Mouse (Mus musculus) 416B (cell line): Measurements from ENCODE around the gene Cela3b.
A peak's percentile ranks its signal among the peaks of the same experiment; 100 is the strongest.
"Not testable (repeated sequence)": the region's sequence is repeated elsewhere in the genome, so short reads cannot be mapped to it uniquely, and the experiment has no call there.

Experiments
- DNase-seq: peaks from one replicate; pipeline ENCODE4 v3.0.0; 2011; ENCODE audit warnings: low read depth

The Cela3b gene

DNA sequence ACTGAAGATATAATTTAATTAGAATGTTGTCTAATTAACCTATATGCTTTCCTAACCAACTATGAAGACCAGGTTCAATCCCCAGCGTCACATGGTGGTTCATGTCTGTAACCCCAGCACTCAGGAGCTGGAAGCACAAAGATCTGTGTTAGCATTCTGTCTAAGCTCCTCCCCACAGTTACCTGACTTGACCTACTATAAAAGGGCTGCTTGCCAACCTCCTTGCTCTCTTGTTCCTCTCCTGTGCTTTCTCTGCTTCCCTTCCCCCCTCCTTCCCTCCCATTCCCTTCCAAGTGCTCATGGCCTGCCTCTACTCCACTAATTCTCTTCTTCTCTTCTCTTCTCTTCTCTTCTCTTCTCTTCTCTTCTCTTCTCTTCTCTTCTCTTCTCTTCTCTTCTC is 15.4 kb downstream of the Cela3b start:
- DNase-seq: no peak

DNA sequence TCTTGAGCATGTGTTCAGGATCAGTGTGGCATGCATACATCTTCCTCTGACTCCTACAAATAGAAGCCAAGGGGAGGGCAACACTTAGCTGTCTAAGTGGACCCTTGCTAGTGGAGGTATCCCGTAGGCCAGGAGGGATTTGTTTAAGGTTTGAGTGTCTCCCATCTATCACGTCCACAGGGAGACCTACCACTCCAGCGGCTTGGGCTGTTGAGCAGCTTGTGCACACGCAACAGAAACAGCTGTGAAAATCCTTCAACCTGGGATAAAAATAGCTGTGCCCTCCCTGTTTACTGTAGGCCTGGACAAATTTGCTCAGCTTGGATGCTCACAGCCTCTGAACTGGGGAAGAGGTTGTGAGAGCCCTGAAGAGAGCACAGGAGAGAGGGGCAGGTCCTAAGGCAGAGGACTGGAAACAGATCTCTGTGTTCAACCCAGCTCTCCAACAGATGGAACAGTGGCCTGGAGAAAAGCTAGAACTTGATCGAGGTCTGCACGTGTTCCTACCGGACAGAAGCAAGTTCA is 18.1 kb downstream of the Cela3b start:
- not testable (repeated sequence) for DNase-seq

DNA sequence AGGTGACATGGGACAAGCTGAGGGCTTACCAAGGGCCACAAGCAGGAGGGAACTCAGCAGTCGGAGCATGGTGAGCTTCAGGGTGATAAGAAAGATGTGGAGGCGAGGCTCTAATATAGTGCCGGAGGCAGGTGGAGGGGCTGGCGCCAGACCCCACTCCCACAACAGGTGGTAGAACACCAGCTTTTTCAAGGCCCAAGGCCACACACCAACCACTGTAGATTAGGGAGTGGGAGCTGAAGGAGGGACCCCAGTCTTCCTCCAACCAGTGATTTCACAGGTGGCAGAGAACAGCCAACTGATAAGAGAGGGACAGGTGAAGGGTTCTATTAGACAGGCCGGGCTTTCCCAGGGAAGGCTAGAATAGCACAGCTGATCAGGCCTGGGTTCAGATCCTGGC is 20.6 kb downstream of the Cela3b start, which contains the start of gene Cela3a:
TSS of gene Cela3a (minus strand) at position 101 of the 400 bp plus-strand sequence.
- DNase-seq: no peak

DNA sequence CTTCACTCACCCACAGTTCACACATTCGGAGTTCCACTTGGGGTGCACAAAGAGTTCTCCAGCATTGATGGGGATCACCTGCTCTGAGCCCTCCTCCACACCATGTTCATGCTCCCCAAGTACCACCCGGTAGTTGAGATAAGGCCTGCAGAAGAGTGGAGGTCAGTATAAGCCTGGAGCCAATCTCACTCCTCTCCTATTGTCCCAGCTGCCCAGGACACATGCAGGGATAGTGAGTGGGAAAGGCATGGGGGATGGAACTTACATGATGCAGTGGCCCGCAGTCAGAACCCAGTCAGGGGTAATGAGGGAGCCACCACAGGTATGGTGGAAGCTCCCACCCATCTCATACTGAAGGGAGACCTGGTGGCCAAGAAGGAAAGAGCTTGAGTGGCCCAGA is 24.8 kb downstream of the Cela3b start:
- DNase-seq: no peak

DNA sequence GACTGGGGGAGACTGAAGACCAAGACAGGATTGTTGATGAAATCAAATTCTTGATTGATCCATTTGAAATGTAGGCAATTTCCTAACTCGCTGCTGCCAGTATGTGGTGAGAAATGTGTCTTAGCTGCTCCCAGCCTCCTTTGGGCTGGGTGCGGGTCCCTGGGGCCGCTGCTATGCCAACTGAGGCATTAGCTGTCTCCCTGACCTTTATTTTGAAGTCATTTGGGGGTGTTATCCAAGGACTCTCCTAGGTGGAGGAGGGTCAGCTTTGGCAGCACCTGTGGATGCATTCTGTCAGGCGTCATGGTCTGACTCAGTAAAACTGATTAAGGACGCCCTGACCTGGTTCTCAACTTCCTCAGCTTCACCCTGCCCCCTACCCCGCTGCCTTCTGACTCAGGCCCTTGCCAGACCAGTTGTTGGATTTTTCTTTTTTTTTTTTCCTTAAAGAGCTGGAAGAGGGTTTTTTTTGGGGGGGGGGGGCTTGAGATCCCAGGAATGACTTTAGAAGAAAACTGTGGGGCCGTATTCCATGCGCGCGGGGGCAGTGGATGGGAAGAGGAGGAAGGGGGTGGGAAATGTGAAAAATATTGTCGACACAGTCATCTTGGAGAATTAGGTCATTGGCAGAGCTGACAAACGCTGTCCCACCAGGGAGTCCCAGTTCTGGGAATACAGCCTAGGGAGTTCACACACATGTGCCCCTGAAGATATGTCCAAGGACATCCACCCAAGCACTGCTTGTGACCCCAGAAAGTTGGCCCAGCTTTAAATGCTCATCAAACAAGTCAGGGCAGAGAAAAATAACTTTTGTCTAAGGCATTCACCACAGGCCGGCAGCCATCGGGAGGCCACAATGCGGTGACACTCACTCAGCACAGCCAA is 33.5 kb downstream of the Cela3b start:
- DNase-seq: no peak

DNA sequence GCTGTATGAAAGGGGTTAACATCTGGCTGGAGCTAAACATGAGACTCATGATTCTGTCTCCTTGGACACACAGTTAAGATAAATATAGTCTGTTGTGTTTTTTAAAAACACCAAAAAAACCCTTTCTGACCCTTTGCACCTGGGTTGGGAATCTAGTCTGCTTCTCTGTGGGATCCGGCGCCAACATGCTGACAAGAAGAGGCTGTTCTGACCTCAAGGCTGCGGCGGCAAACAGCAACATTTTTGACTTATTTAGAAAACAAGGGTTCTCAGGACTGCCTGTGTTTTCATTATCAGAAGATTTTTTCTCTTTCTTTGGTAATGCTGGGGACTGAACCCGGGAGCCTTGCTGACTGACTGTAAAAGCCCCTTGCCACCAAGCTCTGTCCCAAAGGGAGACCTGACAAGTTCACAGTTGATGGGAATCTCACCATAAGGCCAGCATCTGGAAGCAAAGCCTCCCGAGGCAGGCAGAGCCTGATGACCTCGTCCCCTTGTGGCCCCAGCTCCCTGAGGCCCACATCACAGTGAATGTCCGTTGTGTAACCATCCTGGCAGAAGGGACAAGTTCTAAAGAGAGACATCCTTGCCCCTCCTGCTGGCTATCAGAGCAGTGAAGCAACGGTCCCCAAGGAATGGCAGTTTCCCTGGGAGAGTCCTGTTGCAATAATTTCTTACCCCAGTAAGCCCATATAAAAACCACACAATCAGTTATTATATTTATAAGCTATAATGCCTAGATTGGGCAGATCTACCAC is 36.8 kb downstream of the Cela3b start:
- DNase-seq: no peak

DNA sequence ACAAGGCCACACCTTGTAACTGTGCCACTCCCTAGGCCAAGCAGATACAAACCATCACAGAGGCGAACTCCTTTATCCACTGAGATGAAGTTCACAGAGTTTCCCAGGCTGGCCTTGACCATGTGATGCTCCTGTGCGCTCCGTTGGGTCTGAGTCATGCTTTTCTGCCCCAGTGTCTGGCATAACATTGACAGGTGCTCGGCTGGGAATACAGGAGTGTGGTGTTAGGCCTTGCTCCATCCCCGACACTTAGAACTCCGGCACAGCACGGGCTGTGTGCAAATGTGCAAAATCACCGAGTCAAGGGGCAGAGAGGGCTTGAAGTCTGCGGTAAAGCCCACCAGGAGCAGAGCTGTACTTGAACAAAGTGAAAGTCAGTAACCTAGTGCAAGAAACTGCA is 37.5 kb downstream of the Cela3b start:
- DNase-seq: no peak

DNA sequence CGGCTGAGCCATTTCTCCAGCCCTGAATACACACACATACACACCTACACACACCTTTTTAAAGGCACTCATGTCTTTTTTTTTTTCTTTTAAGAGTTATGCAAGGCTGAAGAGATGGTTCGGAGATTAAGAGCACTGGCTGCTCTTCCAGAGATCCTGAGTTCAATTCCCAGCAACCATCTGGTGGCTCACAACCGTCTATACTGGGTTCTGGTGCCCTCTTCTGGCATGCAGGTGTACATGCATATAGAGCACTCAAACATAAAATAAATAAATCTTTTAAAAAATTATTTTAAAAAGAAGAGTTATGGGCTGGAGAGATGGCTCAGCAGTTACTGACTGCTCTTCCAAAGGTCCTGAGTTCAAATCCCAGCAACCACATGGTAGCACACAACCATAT is 39.1 kb downstream of the Cela3b start:
- DNase-seq: no peak

DNA sequence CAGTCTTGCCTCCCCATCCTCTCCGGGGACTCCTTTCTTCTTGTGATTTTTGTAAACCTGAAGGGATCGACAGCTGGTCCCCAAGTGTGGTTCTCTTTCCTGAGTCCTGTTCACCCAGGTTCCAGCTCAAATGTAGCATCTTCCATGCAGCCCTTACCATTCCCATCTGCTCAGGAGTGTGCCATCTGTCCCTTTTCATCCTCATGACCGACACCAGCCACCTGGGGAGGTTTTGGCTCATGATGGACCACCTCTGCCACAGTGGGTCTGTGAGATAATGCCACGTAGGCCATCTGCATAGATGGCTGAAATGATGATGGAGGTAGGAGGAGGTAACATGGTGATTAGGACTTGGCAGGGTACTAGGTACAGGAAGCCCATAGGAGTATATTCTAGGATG is 40.1 kb downstream of the Cela3b start:
- DNase-seq: no peak

DNA sequence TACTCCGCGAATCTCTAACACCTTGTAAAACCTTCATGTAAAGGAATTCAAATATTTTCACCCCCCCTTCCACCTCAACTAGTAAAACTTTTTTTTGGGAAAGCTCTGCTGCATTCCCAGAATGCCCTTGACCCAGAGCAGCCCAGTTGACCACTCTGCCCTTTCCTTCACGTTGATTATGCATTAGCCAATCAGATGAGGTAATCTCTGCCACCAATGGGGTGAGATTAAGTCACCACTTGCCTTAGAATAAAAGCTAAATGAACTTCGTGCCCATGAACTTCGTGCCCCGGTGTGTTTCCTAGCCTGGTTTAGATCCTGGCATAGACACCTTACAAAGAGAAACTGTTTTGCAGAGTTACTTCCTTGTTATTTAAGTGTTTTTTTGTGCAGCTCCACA is 41.4 kb downstream of the Cela3b start:
- peak; percentile 92 for DNase-seq

DNA sequence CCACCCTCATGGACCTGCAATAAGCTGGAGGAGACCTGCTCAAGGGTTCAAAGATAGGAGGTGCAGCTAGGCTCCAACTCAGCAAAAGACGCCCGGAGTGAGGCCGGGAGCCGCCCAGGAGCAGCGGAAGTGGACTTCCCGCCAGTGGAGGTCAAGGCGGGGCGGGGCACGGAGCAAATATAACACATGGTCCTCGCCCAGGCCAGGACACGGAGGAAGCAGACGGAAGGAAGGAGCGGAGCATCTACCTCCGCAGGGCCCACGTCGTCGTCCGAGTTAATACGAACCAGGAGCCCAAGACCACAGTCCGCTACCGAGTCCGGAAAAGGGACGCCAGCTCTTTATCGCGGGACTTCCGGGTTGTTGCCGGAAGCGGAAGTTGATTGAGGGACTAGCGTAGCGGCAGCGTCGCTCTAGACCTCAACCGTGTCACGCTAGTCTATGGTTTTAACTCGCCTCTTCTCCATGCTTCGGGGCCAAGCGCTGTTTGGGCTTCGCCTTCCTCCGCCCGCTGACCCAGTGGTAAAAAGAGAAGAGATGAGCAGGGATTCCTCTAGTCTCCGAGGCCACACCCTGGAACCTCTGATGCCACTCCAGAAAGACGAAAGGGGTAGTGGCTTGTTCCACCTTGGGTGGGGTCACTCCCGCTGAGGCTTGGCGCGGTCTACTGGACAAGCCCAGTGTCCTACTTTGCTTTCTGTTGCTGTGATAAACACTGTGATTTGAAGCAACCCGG is 42.1 kb downstream of the Cela3b start:
- peak; percentile 96 for DNase-seq

DNA sequence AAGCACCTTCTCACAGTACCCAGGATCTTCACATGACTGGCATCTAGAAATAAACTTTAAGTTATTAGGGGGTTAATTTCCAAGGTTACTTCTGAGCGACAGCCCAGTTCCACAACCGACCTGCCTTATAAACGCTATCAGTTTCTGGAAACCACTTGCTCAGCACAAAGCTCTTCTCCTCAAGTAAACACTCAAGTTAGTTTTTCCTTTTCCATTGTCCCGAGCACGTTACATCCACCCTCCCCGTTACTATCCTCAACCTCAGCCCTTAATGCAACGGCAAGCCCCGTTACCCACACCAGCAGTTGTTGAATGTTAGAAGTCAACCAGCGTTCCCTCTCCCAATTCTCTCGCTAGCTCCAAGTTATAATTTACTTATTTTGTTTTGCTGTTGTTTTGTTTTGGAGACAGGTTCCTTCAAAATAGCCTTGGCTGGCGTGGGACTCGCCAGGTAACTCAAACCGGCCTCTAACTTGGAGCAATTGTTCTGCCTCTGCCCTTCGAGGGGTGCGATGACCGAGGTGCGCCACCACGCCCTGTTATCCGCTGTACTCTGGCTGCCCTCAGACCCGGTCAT is 42.8 kb downstream of the Cela3b start:
- peak; percentile 55 for DNase-seq

DNA sequence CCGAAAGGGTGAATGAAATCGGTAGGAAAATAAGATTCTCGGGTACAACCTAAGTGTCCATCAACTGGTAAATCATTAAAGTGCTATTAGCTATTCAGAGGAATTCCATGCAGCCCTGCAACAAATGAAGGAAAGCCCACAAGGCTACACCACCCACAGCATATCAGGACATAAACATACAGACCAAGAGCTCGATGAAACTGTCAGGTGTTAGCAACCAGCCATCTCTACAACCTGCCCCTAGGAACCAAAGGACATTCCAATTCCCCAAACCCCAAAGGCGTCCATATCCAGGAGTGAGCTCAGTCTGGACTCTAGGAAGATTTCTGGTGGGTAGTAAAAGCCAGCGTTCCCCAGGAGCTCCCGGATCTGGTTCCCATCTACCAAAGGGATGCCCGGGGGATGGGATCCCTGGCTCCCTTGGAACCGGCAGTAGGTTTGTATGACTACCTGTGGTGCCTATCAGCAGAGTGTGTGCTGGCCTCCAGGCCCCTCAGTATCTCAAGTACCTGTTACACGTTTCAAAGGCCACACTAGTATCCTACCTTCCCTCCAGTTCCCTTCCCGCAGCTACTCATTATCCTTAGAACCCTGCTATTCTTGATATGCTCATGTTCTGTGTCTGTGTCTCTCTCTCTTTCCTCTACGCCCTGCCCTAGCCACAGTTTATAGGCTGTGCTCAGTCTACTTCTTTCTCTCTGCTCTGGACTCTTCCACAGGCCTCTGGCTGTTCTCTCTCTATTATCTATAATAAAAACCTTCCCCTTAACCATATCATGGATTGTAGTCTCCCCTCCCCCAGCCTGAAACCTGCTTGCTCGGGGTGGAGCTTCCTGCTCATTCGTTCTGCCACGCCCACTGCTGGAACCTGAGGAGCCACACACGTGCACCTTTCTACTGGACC is 49.4 kb downstream of the Cela3b start:
- peak; percentile 29 for DNase-seq

DNA sequence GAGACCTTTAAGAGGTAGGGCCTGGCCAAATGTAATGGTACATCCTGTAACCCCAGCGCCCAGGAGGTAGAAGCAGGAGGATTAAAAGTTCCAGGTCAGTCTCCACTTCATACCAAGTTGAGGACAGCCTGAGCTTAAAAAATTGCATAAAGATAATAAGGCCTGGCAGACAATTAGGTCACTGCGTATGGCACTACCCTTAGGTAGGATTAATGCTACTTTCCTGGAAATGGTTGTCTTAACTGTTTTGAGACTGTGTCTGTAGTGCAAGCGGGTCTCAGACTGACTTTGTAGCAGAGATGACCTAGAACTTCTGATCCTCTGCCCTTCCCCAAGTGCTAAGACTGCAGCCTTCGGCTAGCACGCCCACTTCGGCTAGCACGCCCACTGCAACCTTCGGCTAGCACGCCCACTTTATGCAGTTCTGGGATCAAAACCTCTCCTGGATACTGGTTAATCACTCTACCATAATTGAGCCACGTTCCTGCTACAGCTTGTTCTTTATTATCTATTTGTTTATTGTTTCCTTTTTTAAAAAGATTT is 50.6 kb downstream of the Cela3b start:
- DNase-seq: no peak

DNA sequence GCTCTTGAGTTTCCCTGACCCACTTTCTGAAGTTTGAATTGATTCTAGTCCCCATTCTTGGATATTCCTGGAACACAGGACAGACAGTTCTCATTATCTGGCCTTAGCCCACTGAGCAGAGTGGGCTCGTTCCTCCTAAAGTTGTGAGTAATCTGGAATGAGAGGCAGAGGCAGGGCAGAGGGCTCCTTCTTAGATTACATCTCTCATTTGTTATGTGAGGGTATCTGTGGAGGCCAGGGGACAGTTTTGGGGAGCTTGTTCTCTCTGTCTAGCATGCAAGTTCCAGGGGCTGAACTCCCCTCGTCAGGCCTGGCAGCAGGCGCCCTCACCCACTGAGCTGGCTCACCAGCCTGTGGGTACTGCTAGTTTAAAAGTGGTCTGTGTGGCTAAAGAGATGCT is 51.3 kb downstream of the Cela3b start:
- no peak for DNase-seq

DNA sequence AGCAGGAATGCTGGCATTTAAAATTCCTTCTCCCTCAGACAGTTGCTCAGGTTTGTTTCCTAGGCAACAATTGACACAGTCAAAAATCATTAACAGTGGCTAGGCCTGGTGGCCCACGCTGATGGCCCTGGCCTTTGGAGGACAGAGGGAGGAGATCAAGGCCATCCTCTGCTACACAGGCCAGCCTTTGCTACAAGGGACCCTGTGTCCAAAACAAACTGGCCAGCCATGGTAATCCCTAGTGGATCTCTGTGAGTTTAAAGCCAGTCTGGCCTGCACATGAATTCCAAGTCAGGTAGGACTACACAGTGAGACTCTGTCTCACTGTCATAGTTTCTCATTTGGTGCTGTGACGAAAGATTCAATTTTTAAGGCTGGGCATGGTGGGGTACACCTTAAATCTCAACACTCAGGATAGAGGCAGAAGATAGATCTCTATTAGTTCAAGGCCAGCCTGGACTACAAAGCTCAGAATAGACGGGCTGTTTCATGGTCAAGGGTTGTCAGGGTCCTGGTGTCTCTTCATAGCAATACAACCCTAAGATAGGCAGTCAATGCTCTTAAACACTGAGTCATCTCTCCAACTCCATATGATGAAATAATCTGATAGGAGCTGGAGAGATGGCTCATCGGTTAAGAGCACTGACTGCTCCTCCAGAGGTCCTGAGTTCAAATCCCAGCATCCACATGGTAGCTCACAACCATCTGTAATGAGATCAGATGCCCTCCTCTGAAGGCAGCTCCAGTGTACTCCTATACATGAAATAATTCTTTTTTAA is 52.6 kb downstream of the Cela3b start:
- DNase-seq: peak; percentile 51

DNA sequence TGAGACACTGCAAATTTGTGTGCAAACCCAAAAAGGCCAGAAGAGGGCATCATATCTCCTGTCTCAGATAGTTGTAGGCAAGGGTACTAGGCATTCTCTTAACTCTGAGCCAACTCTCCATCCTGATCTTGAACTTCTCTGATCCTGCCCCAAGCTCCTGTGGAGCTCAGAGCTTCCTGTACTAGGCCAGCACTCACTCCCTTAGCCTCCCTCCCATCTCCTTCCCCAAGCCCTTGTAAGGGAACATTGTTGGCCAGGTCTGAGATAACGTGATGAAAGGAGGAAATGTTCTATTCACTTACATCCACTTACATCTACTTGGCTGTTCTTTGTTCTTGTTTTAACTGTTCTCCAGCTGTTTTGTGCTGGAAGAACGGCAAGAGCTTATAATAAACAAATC is 53.6 kb downstream of the Cela3b start:
- DNase-seq: peak; percentile 52

DNA sequence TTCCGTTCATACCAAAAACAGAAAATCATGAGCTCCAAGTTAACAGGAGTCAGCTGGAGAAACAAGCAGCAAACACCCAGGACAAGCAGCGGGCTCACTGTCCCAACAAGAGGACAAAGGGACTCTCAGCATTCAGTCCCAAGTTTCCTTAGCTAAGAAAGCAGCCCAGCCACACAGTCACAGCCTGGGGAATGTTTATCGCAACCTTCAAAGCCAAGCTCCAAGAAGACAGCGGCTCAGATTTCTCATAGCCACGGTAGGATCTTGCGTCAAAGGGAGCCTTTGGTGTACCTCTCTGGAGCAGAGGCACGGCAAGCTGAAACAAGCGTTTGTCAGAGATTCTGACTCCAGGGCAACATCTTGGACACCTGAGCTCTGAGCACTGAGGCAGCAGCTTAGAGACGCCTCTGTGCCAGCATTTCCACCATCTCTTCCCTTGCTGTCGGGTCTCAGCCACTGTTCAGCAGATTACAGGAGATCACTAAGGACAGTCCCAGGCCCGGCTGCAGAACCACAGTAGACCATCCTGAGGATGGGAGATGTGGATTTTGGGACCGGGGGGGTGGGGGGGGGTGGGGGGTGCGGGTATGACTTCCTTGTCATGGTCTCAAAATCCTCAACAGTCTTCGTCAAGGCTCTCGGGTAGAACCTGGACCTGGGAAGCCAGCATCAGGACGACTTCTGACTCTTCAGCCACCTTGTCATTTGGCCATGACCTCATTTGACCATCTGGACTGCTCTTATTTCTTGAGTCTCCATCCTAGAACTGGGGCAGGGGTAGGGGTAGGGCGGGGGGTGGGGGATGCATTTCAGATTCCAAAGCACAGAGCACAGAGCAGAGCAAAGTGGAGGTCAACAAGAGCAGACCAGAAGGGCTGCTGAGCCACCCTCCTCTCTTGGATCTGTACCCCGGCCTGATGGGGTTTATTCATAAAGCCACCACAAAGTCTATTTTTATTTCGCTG is 54.7 kb downstream of the Cela3b start:
- DNase-seq: peak; percentile 54

DNA sequence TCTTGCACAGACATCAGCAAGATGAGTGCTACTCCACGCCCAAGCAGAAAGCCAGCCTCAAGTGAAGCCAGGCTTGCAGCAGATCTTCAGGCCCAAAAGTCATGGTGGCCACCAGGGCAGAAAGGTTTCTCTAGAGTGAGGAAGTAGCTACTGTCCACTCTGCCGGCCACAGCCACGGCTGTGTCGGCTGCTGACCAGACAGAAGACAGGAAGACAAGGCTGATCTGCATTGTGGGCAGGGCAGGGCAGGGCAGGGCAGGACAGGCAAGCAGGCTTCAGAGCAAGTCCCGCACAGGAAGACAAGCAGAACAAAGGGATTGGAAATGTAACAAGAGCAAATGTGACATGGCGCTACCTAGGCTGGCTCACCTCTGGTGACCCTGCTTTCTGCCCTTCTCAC is 56.6 kb downstream of the Cela3b start:
- peak; percentile 66 for DNase-seq
